Mouse (Mus musculus) neural tube, embryonic 15.5 days (tissue): ENCODE measurements at regions not wholly inside any gene's neighbourhood (a gene's known extent, or its start where the extent isn't known, plus 50 kb on each side); places are given as distances from the start of the nearest gene placed in this dataset.

Experiments
- ATAC-seq: fragments of 200-750 bp; cut with Nextera tagmentation; 2 replicates; pipeline ENCODE4 v1.8.0; 2017; ENCODE audit warnings: mild to moderate bottlenecking, moderate TSS enrichment, moderate library complexity; ENCODE audit not compliant: low FRiP score
- H3K27ac ChIP-seq: fragments of 300-500 bp; sonication (generic); replicated peaks from 2 replicates; pipeline ENCODE4 v1.5.1; 2015; ENCODE audit warnings: mild to moderate bottlenecking, inconsistent platforms
- H3K27me3 ChIP-seq: fragments of 300-500 bp; sonication (generic); replicated peaks from 2 replicates; pipeline ENCODE4 v1.6.1; 2015; ENCODE audit warnings: inconsistent platforms
- H3K36me3 ChIP-seq: fragments of 300-500 bp; sonication (generic); 2 replicates; pipeline ENCODE4 v1.6.1; 2015; ENCODE audit warnings: inconsistent platforms
- H3K4me1 ChIP-seq: fragments of 300-500 bp; sonication (generic); 2 replicates; pipeline ENCODE4 v1.6.1; 2015; ENCODE audit warnings: inconsistent platforms
- H3K4me2 ChIP-seq: fragments of 300-500 bp; sonication (generic); 2 replicates; pipeline ENCODE4 v1.6.1; 2015; ENCODE audit warnings: inconsistent platforms, mild to moderate bottlenecking, moderate library complexity
- H3K4me3 ChIP-seq: fragments of 300-500 bp; sonication (generic); replicated peaks from 2 replicates; pipeline ENCODE4 v1.5.1; 2015; ENCODE audit warnings: mild to moderate bottlenecking, inconsistent platforms
- H3K9ac ChIP-seq: fragments of 300-500 bp; sonication (generic); replicated peaks from 2 replicates; pipeline ENCODE4 v1.6.1; 2015; ENCODE audit warnings: mild to moderate bottlenecking, inconsistent platforms
- H3K9me3 ChIP-seq: fragments of 300-500 bp; sonication (generic); replicated peaks from 2 replicates; pipeline ENCODE4 v1.6.1; 2016; ENCODE audit warnings: inconsistent platforms
- WGBS: fragments of 180-500 bp; shearing (Covaris S2); methylation state at CpG from one replicate; pipeline ENCODE4 v1.1.7; 2015; ENCODE audit warnings: mixed read lengths; 5-methylcytosine and 5-hydroxymethylcytosine counted together

GRCm38 (mm10) chr15:97456991-97457390 lies 209.9 kb upstream of the Amigo2 start:
- no peak for ATAC-seq
- H3K4me2 ChIP-seq, result no peak overlapping the region
- H3K4me3 ChIP-seq, result no peak overlapping the region
- 92% methylated on average over 16 of the region's 16 CpGs for WGBS
- H3K36me3 ChIP-seq, result no peaks in the 10 kb centered on the region
- H3K27ac ChIP-seq, result no peak overlapping the region
- H3K4me1 ChIP-seq, result peaks cover 4% of the 10 kb centered on the region; the same call in 1 of the 2 replicates
- no peak overlapping the region for H3K9ac ChIP-seq
- H3K9me3 ChIP-seq, result no peaks in the 10 kb centered on the region
- no peaks in the 10 kb centered on the region for H3K27me3 ChIP-seq

DNA sequence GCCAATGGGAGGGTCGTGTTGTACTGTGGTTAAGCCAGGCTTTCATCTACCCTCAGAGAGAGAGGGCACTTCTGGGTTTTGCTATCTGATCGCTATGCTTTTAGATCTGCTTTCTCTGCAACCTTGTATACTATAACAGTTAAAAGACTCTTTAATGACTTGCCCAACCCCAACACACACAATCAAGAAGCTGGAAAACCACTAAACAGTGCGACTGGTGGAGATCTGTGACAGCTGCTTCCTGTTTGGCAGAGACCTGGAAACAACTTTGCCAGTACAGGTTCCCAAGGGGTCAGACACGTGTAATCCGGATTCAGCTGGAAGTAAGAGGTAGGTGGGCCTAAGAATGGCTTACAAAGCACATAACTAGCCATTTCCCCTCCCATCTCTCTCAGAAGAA lies 208.6 kb upstream of the Amigo2 start:
- Histone ChIP-seq H3K4me1 (peaks cover 4% of the 10 kb centered on the region; the same call in 1 of the 2 replicates), H3K36me3 (no peaks in the 10 kb centered on the region), H3K27me3 (no peaks in the 10 kb centered on the region), H3K4me2 (no peak overlapping the region), H3K4me3 (no peak overlapping the region), H3K9ac (no peak overlapping the region), H3K27ac (no peak overlapping the region), H3K9me3 (no peaks in the 10 kb centered on the region)
- no peak for ATAC-seq
- WGBS, result 70% methylated on average over 5 of the region's 5 CpGs

DNA sequence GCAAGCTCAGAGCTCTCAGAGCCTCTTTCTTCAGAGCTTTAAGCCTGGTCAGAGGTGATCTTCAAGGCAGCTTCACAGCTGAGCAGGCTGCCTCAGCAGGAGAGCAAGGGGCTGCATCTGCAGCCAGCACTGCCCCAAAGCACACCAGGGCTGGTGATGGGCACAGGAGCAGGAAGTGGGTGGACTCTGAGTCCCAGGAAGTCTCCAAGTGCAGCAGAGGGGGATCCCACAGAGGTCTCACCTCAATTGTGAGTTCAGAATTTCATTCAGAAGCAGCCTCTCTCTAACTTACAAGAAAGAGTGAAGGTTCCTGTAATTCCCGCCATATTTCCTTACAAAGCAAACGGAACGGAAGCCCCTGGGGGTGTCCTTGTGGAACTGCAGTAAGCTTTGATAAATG lies 202.6 kb upstream of the Amigo2 start:
- no peaks in the 10 kb centered on the region for H3K36me3 ChIP-seq
- 81% methylated on average over 3 of the region's 3 CpGs for WGBS
- ATAC-seq, result no peak
- H3K4me3 ChIP-seq, result no peak overlapping the region
- no peaks in the 10 kb centered on the region for H3K27me3 ChIP-seq
- H3K27ac ChIP-seq, result no peak overlapping the region
- no peak overlapping the region for H3K4me2 ChIP-seq
- no peak overlapping the region for H3K9ac ChIP-seq
- H3K4me1 ChIP-seq, result peaks cover 5% of the 10 kb centered on the region; the same call in 1 of the 2 replicates
- H3K9me3 ChIP-seq, result no peaks in the 10 kb centered on the region

DNA sequence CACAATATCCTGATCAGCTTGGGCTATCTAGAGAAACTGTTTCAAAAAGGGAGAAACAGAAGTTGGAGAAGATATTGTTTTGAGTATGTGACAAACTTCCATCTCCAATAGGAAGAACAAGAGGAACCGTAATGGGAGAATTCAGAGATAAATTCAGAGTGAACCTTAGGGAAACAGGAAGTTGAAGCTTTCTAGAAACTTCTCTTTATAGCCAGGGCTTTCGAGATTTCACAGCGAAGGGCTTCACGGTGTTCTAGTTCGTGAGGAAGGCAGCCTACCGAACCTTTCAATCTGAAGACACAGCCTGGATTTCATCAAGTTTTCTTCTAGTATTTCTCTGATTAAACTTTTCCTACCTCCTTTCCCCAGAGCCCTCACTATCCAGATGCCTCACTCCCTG lies 201.9 kb upstream of the Amigo2 start:
- H3K27me3 ChIP-seq, result no peaks in the 10 kb centered on the region
- no peak overlapping the region for H3K27ac ChIP-seq
- no peak overlapping the region for H3K4me2 ChIP-seq
- no peaks in the 10 kb centered on the region for H3K36me3 ChIP-seq
- H3K4me3 ChIP-seq, result no peak overlapping the region
- ATAC-seq, result no peak
- peaks cover 5% of the 10 kb centered on the region; the same call in 1 of the 2 replicates for H3K4me1 ChIP-seq
- H3K9ac ChIP-seq, result no peak overlapping the region
- WGBS, result 90% methylated on average over 6 of the region's 6 CpGs
- no peaks in the 10 kb centered on the region for H3K9me3 ChIP-seq

DNA sequence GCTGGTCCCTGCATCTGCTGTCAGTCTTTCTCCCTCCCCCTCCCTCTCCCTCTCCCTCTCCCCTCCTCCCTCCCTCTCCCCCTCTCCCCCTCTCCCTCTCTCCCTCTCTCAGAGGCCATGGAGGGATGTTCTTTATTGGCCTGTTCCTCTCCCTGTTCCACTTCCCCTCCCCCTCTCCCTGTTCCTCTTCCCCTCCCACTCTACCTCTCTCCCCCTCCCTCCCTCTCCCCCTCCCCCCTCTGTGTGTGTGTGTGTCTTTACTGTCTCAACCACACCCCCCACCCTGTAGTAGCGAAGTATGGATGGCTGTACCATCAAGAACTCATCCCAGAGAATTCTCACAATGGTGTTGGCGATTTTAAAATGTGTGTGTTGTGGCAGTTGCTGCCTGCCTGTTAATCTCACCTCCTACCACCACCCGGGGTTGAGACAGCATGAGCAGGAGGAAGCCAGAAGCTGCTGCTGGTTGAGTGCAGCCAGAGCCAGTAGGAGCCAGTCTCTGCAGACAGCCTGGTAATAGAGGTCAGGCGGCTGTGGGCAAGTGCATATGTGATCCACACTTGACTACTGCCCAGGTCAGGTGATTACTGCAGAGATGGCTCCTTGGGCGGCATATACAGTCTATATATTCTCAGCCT lies 201.3 kb upstream of the Amigo2 start:
- no peak for ATAC-seq
- no peak overlapping the region for H3K27ac ChIP-seq
- peaks cover 5% of the 10 kb centered on the region; the same call in 1 of the 2 replicates for H3K4me1 ChIP-seq
- H3K27me3 ChIP-seq, result no peaks in the 10 kb centered on the region
- 71% methylated on average over 5 of the region's 5 CpGs for WGBS
- H3K36me3 ChIP-seq, result no peaks in the 10 kb centered on the region
- H3K4me3 ChIP-seq, result no peak overlapping the region
- H3K9ac ChIP-seq, result no peak overlapping the region
- H3K9me3 ChIP-seq, result no peaks in the 10 kb centered on the region
- no peak overlapping the region for H3K4me2 ChIP-seq

DNA sequence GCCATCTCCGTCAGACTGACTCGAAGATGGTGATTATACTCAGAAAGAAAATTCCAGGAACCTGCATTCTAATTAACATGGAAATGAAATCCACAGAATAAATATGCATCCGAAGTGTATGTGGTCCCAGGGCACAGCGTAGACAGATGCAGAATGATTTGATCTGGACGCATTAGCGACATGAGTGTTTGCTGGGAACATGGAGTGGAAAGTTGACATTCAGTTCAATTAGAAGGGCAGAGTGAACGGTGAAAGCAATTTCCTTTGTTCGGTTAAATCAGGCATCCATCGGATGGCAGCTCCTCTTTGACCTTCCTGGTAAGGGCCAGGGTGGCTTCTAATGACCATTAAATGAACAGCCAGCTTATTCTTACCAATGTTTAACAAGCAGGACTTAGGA lies 199.1 kb upstream of the Amigo2 start:
- Histone ChIP-seq H3K4me1 (peaks cover 5% of the 10 kb centered on the region; the same call in 1 of the 2 replicates), H3K36me3 (no peaks in the 10 kb centered on the region), H3K27ac (no peak overlapping the region), H3K4me2 (no peak overlapping the region), H3K4me3 (no peak overlapping the region), H3K27me3 (no peaks in the 10 kb centered on the region), H3K9ac (no peak overlapping the region), H3K9me3 (no peaks in the 10 kb centered on the region)
- 50% methylated on average over 9 of the region's 9 CpGs for WGBS
- ATAC-seq, result no peak

DNA sequence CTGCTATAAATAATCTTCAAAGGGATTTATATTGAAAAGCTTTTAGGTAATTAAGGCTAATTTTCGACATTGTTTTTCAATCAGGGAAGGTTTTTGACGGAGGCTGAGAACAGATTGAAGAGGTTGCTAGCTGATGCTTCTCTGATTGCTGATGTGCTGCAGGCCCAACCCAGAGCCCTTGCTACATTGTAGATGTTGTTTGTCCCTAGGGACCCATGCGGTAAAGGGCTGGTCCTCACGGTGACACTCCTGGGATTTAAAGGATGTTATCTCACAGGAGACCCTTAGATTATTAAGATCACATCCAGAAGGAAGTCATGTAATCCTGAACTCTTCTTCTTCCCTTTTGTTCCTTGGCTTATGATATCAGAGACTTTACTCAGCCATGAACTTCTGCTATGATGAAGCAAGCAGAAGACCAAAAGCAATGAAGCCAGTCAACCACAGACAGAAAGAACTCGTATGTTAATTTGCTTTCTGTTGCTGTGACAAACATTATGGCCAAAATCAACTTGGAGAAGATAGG lies 191.2 kb upstream of the Amigo2 start:
- Histone ChIP-seq H3K36me3 (no peaks in the 10 kb centered on the region), H3K9me3 (0 out of 2 replicates have a peak, but pooled peaks cover 3% of the 10 kb centered on the region), H3K9ac (no peak overlapping the region), H3K4me1 (no peaks in the 10 kb centered on the region), H3K27me3 (no peaks in the 10 kb centered on the region), H3K27ac (no peak overlapping the region), H3K4me2 (no peak overlapping the region), H3K4me3 (no peak overlapping the region)
- 89% methylated on average over 5 of the region's 5 CpGs for WGBS
- ATAC-seq, result no peak
